Mouse (Mus musculus) hindbrain, embryonic 13.5 days (tissue): Measurements from ENCODE around the gene Pde4d. TPM values are rescaled to one million over a fixed set of nuclear protein-coding genes. Genes with fewer than 3 reads are reported as not detected.

Source experiments
- ATAC-seq: fragments of 200-750 bp; cut with Nextera tagmentation; 2 replicates; pipeline ENCODE4 v1.8.0; 2017; ENCODE audit warnings: moderate TSS enrichment; ENCODE audit not compliant: low FRiP score
- H3K27ac ChIP-seq: fragments of 300-500 bp; sonication (generic); 2 replicates; pipeline ENCODE4 v1.5.1; 2015; ENCODE audit warnings: inconsistent platforms, mild to moderate bottlenecking, moderate library complexity
- H3K27me3 ChIP-seq: fragments of 300-500 bp; sonication (generic); 2 replicates; pipeline ENCODE4 v1.6.1; 2015; ENCODE audit warnings: mild to moderate bottlenecking, inconsistent platforms
- H3K36me3 ChIP-seq: fragments of 300-500 bp; sonication (generic); 2 replicates; pipeline ENCODE4 v1.6.1; 2015; ENCODE audit warnings: mild to moderate bottlenecking, inconsistent platforms
- H3K4me1 ChIP-seq: fragments of 300-500 bp; sonication (generic); replicated peaks from 2 replicates; pipeline ENCODE4 v1.6.1; 2015; ENCODE audit warnings: inconsistent platforms
- H3K4me2 ChIP-seq: fragments of 300-500 bp; sonication (generic); 2 replicates; pipeline ENCODE4 v1.6.1; 2015; ENCODE audit warnings: inconsistent platforms, mild to moderate bottlenecking, moderate library complexity
- H3K4me3 ChIP-seq: fragments of 300-500 bp; sonication (generic); 2 replicates; pipeline ENCODE4 v1.5.1; 2015; ENCODE audit warnings: mild to moderate bottlenecking, inconsistent platforms
- H3K9ac ChIP-seq: fragments of 300-500 bp; sonication (generic); 2 replicates; pipeline ENCODE4 v1.6.1; 2015; ENCODE audit warnings: mild to moderate bottlenecking, inconsistent platforms
- H3K9me3 ChIP-seq: fragments of 300-500 bp; sonication (generic); 2 replicates; pipeline ENCODE4 v1.6.1; 2016; ENCODE audit warnings: inconsistent platforms
- WGBS: fragments of 180-500 bp; shearing (Covaris S2); methylation state at CpG from one replicate; pipeline ENCODE4 v1.1.7; 2015; 5-methylcytosine and 5-hydroxymethylcytosine counted together
- polyA plus RNA-seq: library from polyadenylated mRNA; unstranded; fragments of >200 nt; fragmentation: Nextera tagmentation; extraction: Ambion mirVana; gene quantifications from 2 replicates; pipeline ENCODE4 v1.2.1, GENCODE M21; 2015

The Pde4d gene
- polyA plus RNA-seq, 1 experiment from 2014 or later: 18.6 TPM

GRCm38 (mm10) chr13:109441401-109441973, 991.7 kb downstream of the Pde4d start:
- 0 out of 2 replicates have a peak, but pooled peaks have one; percentile 31 for ATAC-seq
- 28% methylated on average over 12 of the region's 12 CpGs for WGBS
- Histone ChIP-seq H3K27ac (peak overlapping the region; percentile 95), H3K4me2 (peak overlapping the region; percentile 73), H3K36me3 (no peaks in the 10 kb centered on the region), H3K4me3 (peak overlapping the region; percentile 57), H3K9ac (peak overlapping the region; percentile 81), H3K9me3 (no peaks in the 10 kb centered on the region), H3K27me3 (no peaks in the 10 kb centered on the region), H3K4me1 (peaks cover 46% of the 10 kb centered on the region)

DNA sequence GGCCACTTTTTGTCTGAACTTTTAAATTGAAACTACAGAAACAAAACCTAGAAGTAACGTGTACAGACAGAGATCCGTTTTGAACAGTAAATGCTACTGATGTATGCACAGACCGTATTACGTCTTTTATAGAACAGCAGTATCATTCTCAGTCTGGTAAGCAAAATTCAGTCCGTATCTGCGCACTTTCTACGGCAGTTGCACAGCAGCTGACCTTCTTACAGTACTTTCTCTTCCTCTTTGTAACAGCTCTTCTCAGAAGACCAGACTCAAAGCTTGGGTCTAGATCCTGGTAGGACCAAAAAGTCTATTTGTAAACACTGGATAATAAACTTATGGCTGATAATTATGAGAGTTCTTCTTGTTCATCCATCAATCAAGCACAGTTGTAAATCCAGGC, 996.4 kb downstream of the Pde4d start:
- Histone ChIP-seq H3K9me3 (no peaks in the 10 kb centered on the region), H3K4me1 (peaks cover 54% of the 10 kb centered on the region), H3K27ac (no peak overlapping the region), H3K4me2 (peak overlapping the region; percentile 73), H3K4me3 (peak overlapping the region; percentile 17; the same call in 1 of the 2 replicates), H3K36me3 (0 out of 2 replicates have a peak, but pooled peaks cover 2% of the 10 kb centered on the region), H3K27me3 (no peaks in the 10 kb centered on the region), H3K9ac (no peak overlapping the region)
- no peak for ATAC-seq
- 84% methylated on average over 7 of the region's 7 CpGs for WGBS

DNA sequence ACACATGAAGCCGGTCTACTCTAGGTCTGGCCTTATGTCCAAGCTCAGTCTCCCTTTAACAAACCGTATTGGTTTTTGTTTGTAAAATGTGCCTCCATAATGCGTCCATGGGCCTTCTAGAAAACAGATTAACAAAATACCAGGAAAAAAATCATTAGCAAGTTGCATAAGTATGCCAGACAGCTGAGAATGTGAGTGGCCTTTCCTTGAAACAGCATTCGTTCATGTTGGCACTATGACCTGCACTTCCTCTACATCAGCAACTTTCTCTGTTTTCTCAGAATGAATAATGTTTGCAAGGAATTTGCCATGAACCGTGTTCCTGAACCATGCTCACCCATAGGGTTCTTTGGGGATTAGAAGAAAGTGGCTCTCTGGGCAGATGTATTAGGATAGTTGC, 998.4 kb downstream of the Pde4d start:
- no peak overlapping the region for H3K4me3 ChIP-seq
- no peak overlapping the region for H3K4me2 ChIP-seq
- H3K27me3 ChIP-seq: no peaks in the 10 kb centered on the region
- H3K9ac ChIP-seq: no peak overlapping the region
- no peak for ATAC-seq
- H3K4me1 ChIP-seq: peaks cover 43% of the 10 kb centered on the region
- WGBS: 86% methylated on average over 5 of the region's 5 CpGs
- H3K27ac ChIP-seq: no peak overlapping the region
- H3K9me3 ChIP-seq: no peaks in the 10 kb centered on the region
- 0 out of 2 replicates have a peak, but pooled peaks cover 4% of the 10 kb centered on the region for H3K36me3 ChIP-seq

GRCm38 (mm10) chr13:109474344-109474743, 1024.6 kb downstream of the Pde4d start:
- no peak for ATAC-seq
- Histone ChIP-seq H3K27me3 (no peaks in the 10 kb centered on the region), H3K9me3 (no peaks in the 10 kb centered on the region)

GRCm38 (mm10) chr13:109481446-109481845, 1031.7 kb downstream of the Pde4d start:
- no peak overlapping the region for H3K27ac ChIP-seq
- H3K9ac ChIP-seq: no peak overlapping the region
- H3K4me1 ChIP-seq: peaks cover 10% of the 10 kb centered on the region
- no peak overlapping the region for H3K4me2 ChIP-seq
- H3K9me3 ChIP-seq: no peaks in the 10 kb centered on the region
- WGBS: 50% methylated on average over 7 of the region's 7 CpGs
- no peaks in the 10 kb centered on the region for H3K36me3 ChIP-seq
- no peak overlapping the region for H3K4me3 ChIP-seq
- no peaks in the 10 kb centered on the region for H3K27me3 ChIP-seq
- ATAC-seq: no peak

More at GRCm38 (mm10) chr13:109474344-109474743, 1024.6 kb downstream of the Pde4d start:
- Histone ChIP-seq H3K4me1 (0 out of 2 replicates have a peak, but pooled peaks cover 5% of the 10 kb centered on the region), H3K27ac (no peak overlapping the region), H3K4me3 (no peak overlapping the region), H3K4me2 (no peak overlapping the region), H3K9ac (no peak overlapping the region), H3K36me3 (no peaks in the 10 kb centered on the region)

DNA sequence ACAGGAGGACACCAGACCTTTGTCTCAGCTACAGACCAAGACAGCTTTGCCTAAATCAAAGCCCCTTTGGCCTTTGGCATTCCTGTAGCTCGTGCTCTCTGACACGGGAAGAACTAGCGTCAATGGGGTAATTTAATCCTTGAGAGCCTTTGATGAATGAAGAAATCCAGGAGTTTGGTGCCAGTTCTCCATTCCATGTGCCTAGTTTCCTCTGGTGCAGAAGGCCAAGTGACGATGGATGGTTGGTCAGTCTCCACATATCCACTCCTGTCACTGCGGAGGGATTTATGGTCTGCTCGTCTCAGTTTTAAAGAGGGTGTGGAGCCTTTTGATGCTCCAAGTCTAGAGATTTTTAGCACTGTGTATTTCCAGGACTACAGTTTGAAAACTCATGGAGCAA, 1036.4 kb downstream of the Pde4d start:
- H3K4me2 ChIP-seq: no peak overlapping the region
- no peak overlapping the region for H3K4me3 ChIP-seq
- ATAC-seq: no peak
- H3K9me3 ChIP-seq: no peaks in the 10 kb centered on the region
- H3K9ac ChIP-seq: no peak overlapping the region
- no peaks in the 10 kb centered on the region for H3K27me3 ChIP-seq
- WGBS: 54% methylated on average over 6 of the region's 6 CpGs
- H3K27ac ChIP-seq: no peak overlapping the region
- H3K4me1 ChIP-seq: peaks cover 31% of the 10 kb centered on the region
- no peaks in the 10 kb centered on the region for H3K36me3 ChIP-seq

GRCm38 (mm10) chr13:109487378-109487777, 1037.6 kb downstream of the Pde4d start:
- H3K9me3 ChIP-seq: no peaks in the 10 kb centered on the region
- no peak for ATAC-seq
- WGBS: 24% methylated on average over 2 of the region's 2 CpGs

DNA sequence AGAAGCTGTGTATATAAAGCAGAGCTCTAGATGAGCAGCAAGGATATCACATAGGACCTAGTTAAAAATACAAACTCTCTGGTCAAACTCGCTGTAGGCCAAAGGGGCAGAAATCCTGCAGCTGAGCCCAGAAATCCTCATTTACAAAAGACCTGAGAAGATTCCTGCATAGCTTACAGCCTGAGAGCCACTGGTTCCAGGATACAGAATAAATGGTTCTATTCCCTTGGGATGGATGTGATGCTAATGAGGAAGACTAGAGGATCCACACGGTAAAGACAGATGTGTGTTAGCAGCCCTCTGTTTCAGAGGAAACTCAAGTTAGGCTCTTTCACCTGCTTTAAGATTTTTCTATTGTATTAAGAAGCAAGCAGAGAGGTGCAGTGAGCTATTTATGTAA, 1041.1 kb downstream of the Pde4d start:
- no peak overlapping the region for H3K4me2 ChIP-seq
- WGBS: 16% methylated on average over 2 of the region's 2 CpGs
- H3K4me3 ChIP-seq: no peak overlapping the region
- H3K27me3 ChIP-seq: no peaks in the 10 kb centered on the region
- no peaks in the 10 kb centered on the region for H3K36me3 ChIP-seq
- no peak overlapping the region for H3K9ac ChIP-seq
- peaks cover 39% of the 10 kb centered on the region for H3K4me1 ChIP-seq
- peak overlapping the region; percentile 73 for H3K27ac ChIP-seq
- no peaks in the 10 kb centered on the region for H3K9me3 ChIP-seq
- no peak for ATAC-seq

More at GRCm38 (mm10) chr13:109487378-109487777, 1037.6 kb downstream of the Pde4d start:
- Histone ChIP-seq H3K9ac (no peak overlapping the region), H3K27me3 (no peaks in the 10 kb centered on the region), H3K36me3 (no peaks in the 10 kb centered on the region), H3K27ac (no peak overlapping the region), H3K4me2 (no peak overlapping the region), H3K4me3 (no peak overlapping the region), H3K4me1 (peaks cover 39% of the 10 kb centered on the region)

DNA sequence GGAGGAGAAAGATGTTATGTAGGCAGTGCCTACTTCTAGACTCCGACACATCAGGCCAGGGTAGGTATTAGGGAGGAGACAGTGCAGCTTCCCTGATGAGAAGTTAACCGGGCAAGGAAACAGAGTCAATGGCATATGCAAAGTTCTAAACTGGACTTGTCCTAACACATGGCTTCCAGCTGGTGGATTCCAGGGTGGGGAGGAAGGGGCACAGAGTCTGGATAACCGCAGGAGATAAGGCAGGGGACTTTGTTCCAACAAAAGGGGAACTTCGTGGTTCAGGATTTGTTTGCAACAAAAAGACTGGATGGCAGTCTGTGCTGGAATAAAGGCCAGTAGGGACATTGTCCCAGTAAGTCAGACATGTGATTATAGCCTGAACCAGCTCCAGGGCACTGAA, 1042.1 kb downstream of the Pde4d start:
- WGBS: 44% methylated on average over 4 of the region's 4 CpGs

GRCm38 (mm10) chr13:109500336-109500735, 1050.6 kb downstream of the Pde4d start:
- Histone ChIP-seq H3K36me3 (no peaks in the 10 kb centered on the region), H3K9me3 (no peaks in the 10 kb centered on the region), H3K4me2 (no peak overlapping the region), H3K4me3 (no peak overlapping the region), H3K9ac (no peak overlapping the region), H3K4me1 (0 out of 2 replicates have a peak, but pooled peaks cover 8% of the 10 kb centered on the region), H3K27ac (no peak overlapping the region), H3K27me3 (no peaks in the 10 kb centered on the region)
- WGBS: 84% methylated on average over 9 of the region's 9 CpGs
- ATAC-seq: no peak

More for the DNA sequence above, 1042.1 kb downstream of the Pde4d start:
- no peak overlapping the region for H3K9ac ChIP-seq
- peaks cover 34% of the 10 kb centered on the region for H3K4me1 ChIP-seq
- H3K9me3 ChIP-seq: no peaks in the 10 kb centered on the region
- H3K36me3 ChIP-seq: no peaks in the 10 kb centered on the region
- no peak overlapping the region for H3K4me3 ChIP-seq
- H3K27ac ChIP-seq: 0 out of 2 replicates have a peak overlapping the region, but pooled peaks have one; percentile 36
- no peaks in the 10 kb centered on the region for H3K27me3 ChIP-seq
- H3K4me2 ChIP-seq: no peak overlapping the region
- 0 out of 2 replicates have a peak, but pooled peaks have one; percentile 19 for ATAC-seq

GRCm38 (mm10) chr13:109502796-109503195, 1053.0 kb downstream of the Pde4d start:
- no peaks in the 10 kb centered on the region for H3K27me3 ChIP-seq
- ATAC-seq: no peak
- WGBS: 92% methylated on average over 7 of the region's 7 CpGs

GRCm38 (mm10) chr13:109506754-109507153, 1057.0 kb downstream of the Pde4d start:
- Histone ChIP-seq H3K4me1 (no peaks in the 10 kb centered on the region), H3K27ac (no peak overlapping the region), H3K4me2 (no peak overlapping the region), H3K36me3 (no peaks in the 10 kb centered on the region), H3K9ac (no peak overlapping the region), H3K4me3 (no peak overlapping the region), H3K9me3 (no peaks in the 10 kb centered on the region), H3K27me3 (no peaks in the 10 kb centered on the region)
- ATAC-seq: no peak
- WGBS: 80% methylated on average over 7 of the region's 7 CpGs

More at GRCm38 (mm10) chr13:109502796-109503195, 1053.0 kb downstream of the Pde4d start:
- Histone ChIP-seq H3K9me3 (no peaks in the 10 kb centered on the region), H3K36me3 (no peaks in the 10 kb centered on the region), H3K4me3 (no peak overlapping the region), H3K27ac (no peak overlapping the region), H3K4me1 (0 out of 2 replicates have a peak, but pooled peaks cover 8% of the 10 kb centered on the region), H3K9ac (no peak overlapping the region), H3K4me2 (no peak overlapping the region)

- Histone ChIP-seq H3K27me3 (no peaks in the 10 kb centered on the region), H3K36me3 (no peaks in the 10 kb centered on the region), H3K4me1 (no peaks in the 10 kb centered on the region), H3K9me3 (no peaks in the 10 kb centered on the region), H3K4me2 (no peak overlapping the region), H3K9ac (no peak overlapping the region), H3K4me3 (no peak overlapping the region), H3K27ac (no peak overlapping the region)
- 89% methylated on average over 4 of the region's 4 CpGs for WGBS
- no peak for ATAC-seq
These were observed 1058.7 kb downstream of the Pde4d start for GRCm38 (mm10) chr13:109508472-109508871.
